Mouse (Mus musculus) brain, embryonic 14.5 days (tissue): ENCODE data around the gene Olfr1385. TPM values are rescaled to one million over a fixed set of nuclear protein-coding genes. Genes with fewer than 3 reads are reported as not detected.
A peak's percentile ranks its signal among the peaks of the same experiment; 100 is the strongest.
"Not testable (repeated sequence)": the region's sequence is repeated elsewhere in the genome, so short reads cannot be mapped to it uniquely, and the experiment has no call there.

Source experiments
- DNase-seq: peaks from one replicate; pipeline ENCODE4 v3.0.0-alpha.2; 2011; ENCODE audit warnings: low read depth
- CTCF ChIP-seq: fragments of 200-500 bp; IDR thresholded peaks from 2 replicates; pipeline ENCODE4 v1.5.1; 2012; ENCODE audit warnings: inconsistent platforms, mild to moderate bottlenecking, moderate library complexity, borderline replicate concordance; ENCODE audit not compliant: insufficient read depth, insufficient read length; ENCODE audit errors: extremely low read depth
- POLR2A ChIP-seq: fragments of 200-500 bp; IDR thresholded peaks from 2 replicates; pipeline ENCODE4 v1.6.1; 2012; ENCODE audit warnings: mild to moderate bottlenecking, inconsistent platforms, borderline replicate concordance; ENCODE audit not compliant: poor library complexity, insufficient read depth, insufficient read length, severe bottlenecking; ENCODE audit errors: extremely low read depth
- polyA plus RNA-seq: library from polyadenylated mRNA; depleted of rRNA; stranded (reverse); fragments of >200 nt; gene quantifications from 2 replicates; pipeline ENCODE4 v1.2.3, GENCODE M21; 2012; rRNA removed

The Olfr1385 gene
- polyA plus RNA-seq = not detected in 2 replicates

DNA sequence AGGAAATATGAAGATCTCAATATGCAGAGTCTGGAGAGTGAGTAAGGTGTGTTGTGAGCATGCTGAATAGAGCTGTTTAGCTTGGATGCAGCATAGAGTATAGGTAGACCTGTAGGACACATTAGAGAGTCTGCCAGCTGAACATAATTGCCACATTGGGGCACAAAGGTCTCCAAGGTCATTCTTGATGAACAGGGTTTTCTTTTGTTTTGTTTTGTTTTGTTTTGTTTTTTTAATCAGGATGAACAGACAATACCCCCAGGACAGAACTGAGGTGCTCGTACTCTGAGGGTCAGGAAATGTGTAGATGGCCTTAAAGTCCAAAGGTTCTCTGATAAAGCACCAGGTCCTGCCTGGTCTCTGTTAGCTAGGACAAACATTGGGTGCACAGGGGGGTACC is at the start of gene Olfr1385:
Gene Olfr1385, plus strand, starts transcription at position 301 of the 400 bp plus-strand sequence.
- DNase-seq = not testable (repeated sequence)

DNA sequence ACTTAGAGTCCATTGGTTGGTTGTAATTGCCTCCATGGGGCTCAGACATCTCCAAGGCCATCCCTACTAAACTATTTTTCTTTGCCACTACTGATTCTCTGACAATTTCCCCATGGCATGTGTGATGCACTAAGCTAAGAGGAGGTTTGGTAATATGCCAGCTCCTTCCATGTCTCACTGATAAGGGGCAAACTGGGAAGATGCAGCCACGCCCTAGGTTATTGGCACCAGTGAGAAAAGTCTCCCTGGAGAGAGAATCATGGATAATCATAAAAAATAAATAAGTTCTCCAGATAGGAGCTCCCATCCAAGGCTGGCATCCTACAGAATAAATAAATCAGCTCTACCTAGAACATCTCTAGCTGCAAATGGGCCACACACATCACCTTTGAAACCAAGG is 33.8 kb upstream of the Olfr1385 start, which contains the start of gene Olfr1387:
Gene Olfr1387, plus strand, starts transcription at position 301 of the 400 bp plus-strand sequence.
- no peak for DNase-seq
- TF ChIP-seq CTCF (no peak), POLR2A (no peak)

DNA sequence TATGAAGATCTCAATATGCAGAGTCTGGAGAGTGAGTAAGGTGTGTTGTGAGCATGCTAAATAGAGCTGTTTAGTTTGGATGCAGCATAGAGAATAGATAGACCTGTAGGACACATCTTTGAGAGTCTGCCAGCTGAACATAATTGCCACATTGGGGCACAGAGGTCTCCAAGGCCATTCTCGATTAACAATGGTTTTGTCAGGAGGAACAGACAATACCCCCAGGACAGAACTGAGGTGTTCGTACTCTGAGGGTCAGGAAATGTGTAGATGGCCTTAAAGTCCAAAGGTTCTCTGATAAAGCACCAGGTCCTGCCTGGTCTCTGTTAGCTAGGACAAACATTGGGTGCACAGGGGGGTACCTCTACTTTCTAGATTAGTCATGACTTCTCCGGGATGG is 24.1 kb upstream of the Olfr1385 start, which contains the start of gene Olfr1386:
Gene Olfr1386, plus strand, starts transcription at position 301 of the 400 bp plus-strand sequence.
- not testable (repeated sequence) for DNase-seq

DNA sequence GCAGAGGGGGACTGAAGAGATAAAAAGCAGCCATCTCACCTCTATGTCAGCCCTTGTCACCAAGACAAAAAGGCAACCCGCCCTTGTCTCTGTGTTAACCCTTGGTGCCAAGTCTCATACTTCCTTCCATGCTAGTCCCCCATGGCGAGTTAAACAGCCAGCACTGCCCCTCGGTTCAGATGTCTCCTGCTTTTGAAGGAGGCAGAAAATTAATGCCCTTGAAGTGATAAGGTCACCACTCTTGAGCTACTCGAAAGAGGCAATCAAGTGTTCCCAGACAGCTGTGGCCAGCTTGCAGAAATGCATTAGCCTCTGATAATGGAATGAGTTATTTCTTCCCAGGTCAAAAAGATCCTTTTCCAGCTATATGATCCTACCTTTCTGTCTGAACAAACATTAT is 2.9 kb upstream of the Olfr1385 start:
- DNase-seq = peak; percentile 1
- TF ChIP-seq POLR2A (no peak), CTCF (no peak)

DNA sequence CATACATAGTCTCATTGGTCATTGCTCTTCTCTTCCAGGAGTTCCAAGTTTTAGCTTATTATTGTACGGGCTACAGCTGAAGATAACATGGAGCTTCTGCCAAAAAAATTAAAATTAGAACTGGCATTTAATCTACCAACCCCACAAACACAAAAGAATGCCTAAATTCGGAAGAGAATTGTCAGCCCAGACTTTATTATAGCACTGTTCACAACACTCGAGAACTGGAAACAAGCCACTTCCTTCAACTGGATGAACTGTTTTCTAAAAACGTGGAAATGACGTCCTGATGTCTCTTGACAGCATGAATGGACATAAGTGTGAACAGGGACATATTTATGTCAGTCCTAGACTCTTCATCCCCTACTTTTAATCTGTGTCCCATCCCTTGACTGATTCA is 29.2 kb downstream of the Olfr1385 start:
- no peak for DNase-seq
- TF ChIP-seq CTCF (no peak), POLR2A (no peak)

GRCm38 (mm10) chr11:49519348-49519747 is 30.5 kb downstream of the Olfr1385 start, which contains the start of gene Olfr1383:
Gene Olfr1383, plus strand, starts transcription at chr11:49519648.
- DNase-seq = no peak
- no peak for TF ChIP-seq CTCF
- no peak for TF ChIP-seq POLR2A

GRCm38 (mm10) chr11:49527947-49528346 is 39.1 kb downstream of the Olfr1385 start, which contains the start of gene Olfr1382:
Gene Olfr1382, plus strand, starts transcription at chr11:49528247.
- DNase-seq = no peak
- TF ChIP-seq CTCF (no peak), POLR2A (no peak)

DNA sequence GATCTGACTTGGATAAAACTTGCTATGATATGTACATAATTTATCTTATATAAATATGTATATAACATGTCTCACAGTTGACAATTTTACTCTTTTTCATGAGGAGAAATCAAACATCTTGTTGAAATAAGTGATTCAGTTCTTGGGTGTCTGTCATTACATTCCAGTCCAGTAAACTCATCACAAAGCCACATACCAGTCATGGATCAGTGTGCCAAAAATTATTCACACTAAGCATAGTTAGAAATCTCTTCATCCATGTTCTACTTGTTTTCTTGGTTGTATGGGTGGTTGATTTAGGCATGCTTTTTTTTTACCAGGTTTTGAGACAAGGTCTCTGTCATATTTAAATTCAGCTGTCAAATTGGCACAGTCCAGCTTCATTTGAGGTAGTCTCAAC is 43.9 kb downstream of the Olfr1385 start:
- DNase-seq = no peak
- TF ChIP-seq CTCF (no peak), POLR2A (no peak)

- DNase-seq = peak; percentile 18
- TF ChIP-seq CTCF = peak; percentile 25; the same call in 1 of the 2 replicates
These were observed 47.8 kb downstream of the Olfr1385 start for GRCm38 (mm10) chr11:49536631-49537030.

DNA sequence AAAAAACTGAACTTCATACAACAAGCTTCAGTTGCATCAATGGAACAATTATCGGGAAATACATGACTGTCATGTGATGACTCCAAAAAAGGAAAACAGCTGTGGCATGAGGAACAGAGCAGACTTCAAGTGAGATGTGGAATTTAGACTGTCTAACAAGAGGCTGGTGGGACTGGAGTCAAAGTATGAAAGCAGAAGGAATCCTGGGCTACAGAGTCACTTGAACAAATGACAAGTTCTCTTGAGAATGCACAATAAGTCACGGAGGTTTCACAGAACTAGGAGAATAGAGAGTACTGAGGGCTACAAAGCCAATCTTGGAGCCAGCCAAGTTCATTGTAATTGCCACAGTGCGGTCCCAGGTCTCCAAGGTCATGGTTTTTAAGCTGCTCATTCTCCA is 54.3 kb downstream of the Olfr1385 start, which contains the start of gene Olfr1381:
Gene Olfr1381, plus strand, starts transcription at position 301 of the 400 bp plus-strand sequence.
- peak; percentile 0 for DNase-seq

Other genes with a start within 250 kb of the Olfr1385 start
- 60.6 and 65.9 TPM in 2 replicates for gene Mgat1, start 244.9 kb upstream of the Olfr1385 start, polyA plus RNA-seq
- 0.19 and 0.26 TPM in 2 replicates for gene Olfr1393, start 210.8 kb upstream of the Olfr1385 start, polyA plus RNA-seq
- gene Olfr1392, start 203.8 kb upstream of the Olfr1385 start, polyA plus RNA-seq = 0.26 and 0.29 TPM in 2 replicates
- gene Olfr10, start 184.3 kb upstream of the Olfr1385 start, polyA plus RNA-seq = not detected in 2 replicates
- gene Olfr1391, start 166.3 kb upstream of the Olfr1385 start, polyA plus RNA-seq = not detected in 2 replicates
- not detected in 2 replicates for gene Olfr1390, start 153.9 kb upstream of the Olfr1385 start, polyA plus RNA-seq
- not detected in 2 replicates for gene Olfr1389, start 66.0 kb upstream of the Olfr1385 start, polyA plus RNA-seq
- 0.16 and 0.25 TPM in 2 replicates for gene Olfr1388, start 52.4 kb upstream of the Olfr1385 start, polyA plus RNA-seq
- gene Olfr1387, start 33.7 kb upstream of the Olfr1385 start, polyA plus RNA-seq = not detected in 2 replicates
- gene Olfr1386, start 24.0 kb upstream of the Olfr1385 start, polyA plus RNA-seq = not detected in 2 replicates
- gene Olfr1384, start 17.7 kb downstream of the Olfr1385 start, polyA plus RNA-seq = not detected in 2 replicates
- not detected in 2 replicates for gene Olfr1383, start 30.6 kb downstream of the Olfr1385 start, polyA plus RNA-seq
- gene Olfr1382, start 39.2 kb downstream of the Olfr1385 start, polyA plus RNA-seq = not detected in 2 replicates
- not detected in 2 replicates for gene Olfr1381, start 54.4 kb downstream of the Olfr1385 start, polyA plus RNA-seq
- gene Olfr1380, start 67.8 kb downstream of the Olfr1385 start, polyA plus RNA-seq = not detected in 2 replicates
- gene Flt4, start 120.2 kb downstream of the Olfr1385 start, polyA plus RNA-seq = 2.3 and 3.7 TPM in 2 replicates
- not detected in 2 replicates for gene Scgb3a1, start 174.5 kb downstream of the Olfr1385 start, polyA plus RNA-seq
- gene Cnot6, start 223.7 kb downstream of the Olfr1385 start, polyA plus RNA-seq = 72.9 and 74.3 TPM in 2 replicates